Mouse (Mus musculus): ENCODE measurements around the gene Adsl.
"Not testable (repeated sequence)": the region's sequence is repeated elsewhere in the genome, so short reads cannot be mapped to it uniquely, and the experiment has no call there.

The Adsl gene

GRCm38 (mm10) chr15:80948145-80949135 is at the start of gene Adsl:
TSS of gene Adsl (plus strand) at chr15:80948490.
- peak; percentile 89 for DNase-seq

- no peak for DNase-seq
Measured at GRCm38 (mm10) chr15:80899806-80900205, 48.5 kb upstream of the Adsl start.

GRCm38 (mm10) chr15:80901806-80902513 is 46.3 kb upstream of the Adsl start:
- DNase-seq, result no peak

GRCm38 (mm10) chr15:80904776-80905175 is 43.5 kb upstream of the Adsl start:
- peak; percentile 57 for DNase-seq

- DNase-seq, result no peak
Measured at GRCm38 (mm10) chr15:80910183-80910582, 38.1 kb upstream of the Adsl start.

- no peak for DNase-seq
Measured at GRCm38 (mm10) chr15:80910790-80911531, 37.3 kb upstream of the Adsl start.

GRCm38 (mm10) chr15:80912175-80912574 is 36.1 kb upstream of the Adsl start:
- no peak for DNase-seq

GRCm38 (mm10) chr15:80913803-80914202 is 34.5 kb upstream of the Adsl start:
- no peak for DNase-seq

- DNase-seq, result peak; percentile 57
Measured at GRCm38 (mm10) chr15:80915850-80916249, 32.4 kb upstream of the Adsl start.

GRCm38 (mm10) chr15:80916621-80917020 is 31.7 kb upstream of the Adsl start:
- DNase-seq, result peak; percentile 10

- no peak for DNase-seq
Measured at GRCm38 (mm10) chr15:80920346-80920745, 27.9 kb upstream of the Adsl start.

- no peak for DNase-seq
Measured at GRCm38 (mm10) chr15:80921781-80922180, 26.5 kb upstream of the Adsl start.

GRCm38 (mm10) chr15:80924211-80924610 is 24.1 kb upstream of the Adsl start:
- DNase-seq, result no peak

GRCm38 (mm10) chr15:80928811-80929355 is 19.4 kb upstream of the Adsl start:
- DNase-seq, result no peak

- DNase-seq, result no peak
Measured at GRCm38 (mm10) chr15:80930048-80930571, 18.2 kb upstream of the Adsl start.

- DNase-seq, result not testable (repeated sequence)
Measured at GRCm38 (mm10) chr15:80930676-80931320, 17.5 kb upstream of the Adsl start.

- no peak for DNase-seq
Measured at GRCm38 (mm10) chr15:80931345-80931960, 16.8 kb upstream of the Adsl start.

GRCm38 (mm10) chr15:80934841-80935240 is 13.4 kb upstream of the Adsl start:
- no peak for DNase-seq

- DNase-seq, result no peak
Measured at GRCm38 (mm10) chr15:80936686-80937085, 11.6 kb upstream of the Adsl start.

GRCm38 (mm10) chr15:80938615-80939014 is 9.7 kb upstream of the Adsl start:
- no peak for DNase-seq

- DNase-seq, result no peak
Measured at GRCm38 (mm10) chr15:80939401-80939800, 8.9 kb upstream of the Adsl start.
